Mouse (Mus musculus): ENCODE results near the gene Sqstm1. TPM values are rescaled to one million over a fixed set of nuclear protein-coding genes. Genes with fewer than 3 reads are reported as not detected.
"Not testable (repeated sequence)": the region's sequence is repeated elsewhere in the genome, so short reads cannot be mapped to it uniquely, and the experiment has no call there.

The Sqstm1 gene
- polyA plus RNA-seq, 1 experiment = 414 TPM

GRCm38 (mm10) chr11:50184788-50185187, 25.8 kb downstream of the Sqstm1 start:
- Histone ChIP-seq H3K4me3 (ENCODE audit: insufficient read depth, low read length) (no peak overlapping the region), H3K4me1 (ENCODE audit: control insufficient read depth, insufficient read depth, low read length) (no peaks in the 10 kb centered on the region), H3K27ac (ENCODE audit: insufficient read depth, low read length) (no peak overlapping the region)
- no peak for TF ChIP-seq POLR2A (IDR thresholded peaks at IDR 0.05; ENCODE audit: extremely low read depth, insufficient read depth, low read length)

- Histone ChIP-seq H3K4me1 (ENCODE audit: control insufficient read depth, insufficient read depth, low read length) (peaks cover 3% of the 10 kb centered on the region), H3K4me3 (ENCODE audit: insufficient read depth, low read length) (no peak overlapping the region), H3K27ac (ENCODE audit: insufficient read depth, low read length) (no peak overlapping the region)
- no peak for TF ChIP-seq POLR2A (IDR thresholded peaks at IDR 0.05; ENCODE audit: extremely low read depth, insufficient read depth, low read length)
- TF ChIP-seq CTCF (IDR thresholded peaks at IDR 0.05; ENCODE audit: extremely low read depth, insufficient read depth, low read length) = no peak
Observed at GRCm38 (mm10) chr11:50182702-50183101, 27.9 kb downstream of the Sqstm1 start.

- no peak overlapping the region for H3K27ac ChIP-seq (ENCODE audit: insufficient read depth, low read length)
- no peak overlapping the region for H3K4me3 ChIP-seq (ENCODE audit: insufficient read depth, low read length)
- no peak for TF ChIP-seq CTCF (IDR thresholded peaks at IDR 0.05; ENCODE audit: extremely low read depth, insufficient read depth, low read length)
- TF ChIP-seq POLR2A (IDR thresholded peaks at IDR 0.05; ENCODE audit: extremely low read depth, insufficient read depth, low read length) = no peak
- H3K4me1 ChIP-seq (ENCODE audit: control insufficient read depth, insufficient read depth, low read length) = peaks cover 5% of the 10 kb centered on the region
Observed at GRCm38 (mm10) chr11:50180478-50181231, 30.0 kb downstream of the Sqstm1 start.

- Histone ChIP-seq H3K4me1 (ENCODE audit: control insufficient read depth, insufficient read depth, low read length) (peaks cover 7% of the 10 kb centered on the region), H3K27ac (ENCODE audit: insufficient read depth, low read length) (no peak overlapping the region), H3K4me3 (ENCODE audit: insufficient read depth, low read length) (no peak overlapping the region)
- TF ChIP-seq POLR2A (IDR thresholded peaks at IDR 0.05; ENCODE audit: extremely low read depth, insufficient read depth, low read length) (no peak), CTCF (IDR thresholded peaks at IDR 0.05; ENCODE audit: extremely low read depth, insufficient read depth, low read length) (no peak)
Observed at GRCm38 (mm10) chr11:50178532-50179488, 31.8 kb downstream of the Sqstm1 start.

DNA sequence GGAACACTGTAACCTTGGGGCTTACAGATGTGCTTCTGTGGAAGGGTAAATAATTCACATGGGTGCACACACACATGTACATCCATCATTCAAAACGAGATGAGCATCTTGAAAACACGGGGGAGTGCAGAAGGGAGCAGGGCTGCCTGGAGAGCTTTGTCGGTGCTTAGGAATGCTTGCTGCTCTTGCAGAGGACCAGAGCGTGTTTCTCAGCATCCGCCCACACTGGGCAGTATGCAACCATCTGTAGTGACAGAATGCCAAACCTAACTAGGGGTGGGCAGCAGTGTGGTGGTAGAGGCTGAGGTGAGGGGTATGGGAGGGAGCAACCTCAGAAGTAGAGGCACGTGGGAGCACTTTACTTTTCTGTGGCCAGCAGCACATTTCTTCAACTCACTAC, 33.5 kb downstream of the Sqstm1 start:
- no peak overlapping the region for H3K27ac ChIP-seq (ENCODE audit: insufficient read depth, low read length)
- no peak overlapping the region for H3K4me3 ChIP-seq (ENCODE audit: insufficient read depth, low read length)
- TF ChIP-seq POLR2A (IDR thresholded peaks at IDR 0.05; ENCODE audit: extremely low read depth, insufficient read depth, low read length) (no peak), CTCF (IDR thresholded peaks at IDR 0.05; ENCODE audit: extremely low read depth, insufficient read depth, low read length) (no peak)
- H3K4me1 ChIP-seq (ENCODE audit: control insufficient read depth, insufficient read depth, low read length) = peaks cover 7% of the 10 kb centered on the region

DNA sequence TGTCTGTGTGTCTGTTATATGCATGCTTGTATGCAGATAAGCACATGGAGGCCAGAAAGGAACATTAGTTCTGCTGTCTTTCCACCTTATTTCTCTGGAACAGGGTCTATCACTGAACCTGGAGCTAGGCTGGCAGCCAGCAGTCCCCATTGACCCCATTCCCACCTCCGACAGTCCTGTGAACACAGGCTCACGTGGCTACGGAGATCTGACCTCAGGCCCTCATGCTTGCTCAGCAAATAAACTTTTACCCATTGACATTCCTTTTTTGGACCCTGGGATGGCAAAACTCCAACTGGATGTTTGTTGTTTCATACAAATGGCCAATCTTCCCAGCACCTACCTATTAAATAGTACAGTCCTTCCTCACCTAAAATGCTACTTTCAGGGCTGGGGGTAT, 34.3 kb downstream of the Sqstm1 start:
- peaks cover 7% of the 10 kb centered on the region for H3K4me1 ChIP-seq (ENCODE audit: control insufficient read depth, insufficient read depth, low read length)
- TF ChIP-seq CTCF (IDR thresholded peaks at IDR 0.05; ENCODE audit: extremely low read depth, insufficient read depth, low read length) = no peak
- TF ChIP-seq POLR2A (IDR thresholded peaks at IDR 0.05; ENCODE audit: extremely low read depth, insufficient read depth, low read length) = no peak
- H3K27ac ChIP-seq (ENCODE audit: insufficient read depth, low read length) = no peak overlapping the region
- no peak overlapping the region for H3K4me3 ChIP-seq (ENCODE audit: insufficient read depth, low read length)

DNA sequence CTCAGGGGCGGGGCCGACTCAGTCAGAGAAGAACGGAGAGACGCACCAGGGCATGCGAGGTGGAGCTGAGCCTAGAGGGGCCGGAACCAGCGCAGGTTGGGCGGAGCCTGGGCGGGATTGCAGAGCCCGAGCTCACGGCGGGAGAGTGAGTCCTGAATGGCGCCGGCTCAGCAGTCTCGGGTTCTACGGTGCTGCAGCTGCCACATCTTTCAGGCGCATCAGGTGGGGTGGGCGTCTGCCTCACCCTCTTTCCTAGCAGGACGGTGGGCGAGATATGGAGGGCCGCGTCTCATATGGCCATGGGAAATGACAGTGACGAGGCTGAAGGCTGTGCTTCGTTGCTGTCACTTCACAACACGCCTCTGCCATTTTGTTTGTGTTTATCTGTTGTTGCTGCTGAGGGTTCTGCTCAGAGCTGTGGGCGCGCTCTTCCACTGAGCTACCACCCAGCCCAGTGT, 35.9 kb downstream of the Sqstm1 start:
- Histone ChIP-seq H3K4me1 (ENCODE audit: control insufficient read depth, insufficient read depth, low read length) (peaks cover 7% of the 10 kb centered on the region), H3K4me3 (ENCODE audit: insufficient read depth, low read length) (peak overlapping the region; percentile 73), H3K27ac (ENCODE audit: insufficient read depth, low read length) (no peak overlapping the region)
- no peak for TF ChIP-seq CTCF (IDR thresholded peaks at IDR 0.05; ENCODE audit: extremely low read depth, insufficient read depth, low read length)
- TF ChIP-seq POLR2A (IDR thresholded peaks at IDR 0.05; ENCODE audit: extremely low read depth, insufficient read depth, low read length) = peak; percentile 91

- 0 out of 2 replicates have a peak within 1 kb of the TSS, but pooled peaks have one; percentile 30 for H3K27ac ChIP-seq (ENCODE audit: insufficient read depth, low read length)
- peak within 1 kb of the TSS; percentile 73 for H3K4me3 ChIP-seq (ENCODE audit: insufficient read depth, low read length)
- H3K4me1 ChIP-seq (ENCODE audit: control insufficient read depth, insufficient read depth, low read length) = not testable (repeated sequence)
Observed at GRCm38 (mm10) chr11:50174111-50174729, 36.4 kb downstream of the Sqstm1 start, which contains the start of gene Mrnip. Mrnip (plus strand) TSS chr11:50174444.

- TF ChIP-seq CTCF (IDR thresholded peaks at IDR 0.05; ENCODE audit: extremely low read depth, insufficient read depth, low read length) = no peak
- TF ChIP-seq POLR2A (IDR thresholded peaks at IDR 0.05; ENCODE audit: extremely low read depth, insufficient read depth, low read length) = no peak
- no peak overlapping the region for H3K4me3 ChIP-seq (ENCODE audit: insufficient read depth, low read length)
- H3K27ac ChIP-seq (ENCODE audit: insufficient read depth, low read length) = no peak overlapping the region
- H3K4me1 ChIP-seq (ENCODE audit: control insufficient read depth, insufficient read depth, low read length) = no peaks in the 10 kb centered on the region
Observed at GRCm38 (mm10) chr11:50168352-50168751, 42.3 kb downstream of the Sqstm1 start.

Measured in cortical plate, adult 2 months (tissue).